Mouse (Mus musculus) liver, embryonic 11.5 days (tissue): ENCODE data around the gene Fbrs. TPM values are rescaled to one million over a fixed set of nuclear protein-coding genes. Genes with fewer than 3 reads are reported as not detected.

ENCODE experiments used
- ATAC-seq: fragments of 200-750 bp; cut with Nextera tagmentation; replicated peaks from 2 replicates; pipeline ENCODE4 v1.8.0; 2017; ENCODE audit warnings: moderate number of reproducible peaks, mild to moderate bottlenecking, moderate TSS enrichment, moderate library complexity; ENCODE audit not compliant: low FRiP score
- DNase-seq: peaks from one replicate; pipeline ENCODE4 v3.0.0-alpha.2; 2017; ENCODE audit warnings: low spot score
- H3K27ac ChIP-seq: fragments of 300-500 bp; sonication (generic); 2 replicates; pipeline ENCODE4 v1.5.1; 2014; ENCODE audit warnings: mild to moderate bottlenecking, low read depth, low read length, control low read depth
- H3K27me3 ChIP-seq: fragments of 300-500 bp; sonication (generic); replicated peaks from 2 replicates; pipeline ENCODE4 v1.6.1; 2014; ENCODE audit warnings: low read length, mixed read lengths; ENCODE audit not compliant: control insufficient read depth, insufficient read depth
- H3K36me3 ChIP-seq: fragments of 300-500 bp; sonication (generic); 2 replicates; pipeline ENCODE4 v1.6.1; 2014; ENCODE audit warnings: mild to moderate bottlenecking, low read length, moderate library complexity, mixed read lengths; ENCODE audit not compliant: control insufficient read depth, insufficient read depth
- H3K4me1 ChIP-seq: fragments of 300-500 bp; sonication (generic); replicated peaks from 2 replicates; pipeline ENCODE4 v1.6.1; 2014; ENCODE audit warnings: low read length, mixed read lengths; ENCODE audit not compliant: control insufficient read depth, insufficient read depth
- H3K4me2 ChIP-seq: fragments of 300-500 bp; sonication (generic); 2 replicates; pipeline ENCODE4 v1.6.1; 2014; ENCODE audit warnings: mild to moderate bottlenecking, control low read depth, moderate library complexity
- H3K4me3 ChIP-seq: fragments of 300-500 bp; sonication (generic); 2 replicates; pipeline ENCODE4 v1.5.1; 2014; ENCODE audit warnings: low read depth, low read length, control low read depth
- H3K9ac ChIP-seq: fragments of 300-500 bp; sonication (generic); 2 replicates; pipeline ENCODE4 v1.6.1; 2014; ENCODE audit warnings: low read depth, low read length, control low read depth
- H3K9me3 ChIP-seq: fragments of 300-500 bp; sonication (generic); 2 replicates; pipeline ENCODE4 v1.6.1; 2016; ENCODE audit warnings: low read length, inconsistent platforms, mixed read lengths; ENCODE audit not compliant: control insufficient read depth
- WGBS: fragments of 180-500 bp; shearing (Covaris S2); extraction: QIAGEN DNeasy Blood & Tissue Kit; methylation state at CpG from one replicate; pipeline ENCODE4 v1.1.7; 2014; 5-methylcytosine and 5-hydroxymethylcytosine counted together
- polyA plus RNA-seq: library from polyadenylated mRNA; unstranded; fragments of >200 nt; fragmentation: Nextera tagmentation; extraction: Ambion mirVana; gene quantifications from 2 replicates; pipeline ENCODE4 v1.2.1, GENCODE M21; 2014

Fbrs gene
- 8.9 and 12.4 TPM in 2 replicates for polyA plus RNA-seq

DNA sequence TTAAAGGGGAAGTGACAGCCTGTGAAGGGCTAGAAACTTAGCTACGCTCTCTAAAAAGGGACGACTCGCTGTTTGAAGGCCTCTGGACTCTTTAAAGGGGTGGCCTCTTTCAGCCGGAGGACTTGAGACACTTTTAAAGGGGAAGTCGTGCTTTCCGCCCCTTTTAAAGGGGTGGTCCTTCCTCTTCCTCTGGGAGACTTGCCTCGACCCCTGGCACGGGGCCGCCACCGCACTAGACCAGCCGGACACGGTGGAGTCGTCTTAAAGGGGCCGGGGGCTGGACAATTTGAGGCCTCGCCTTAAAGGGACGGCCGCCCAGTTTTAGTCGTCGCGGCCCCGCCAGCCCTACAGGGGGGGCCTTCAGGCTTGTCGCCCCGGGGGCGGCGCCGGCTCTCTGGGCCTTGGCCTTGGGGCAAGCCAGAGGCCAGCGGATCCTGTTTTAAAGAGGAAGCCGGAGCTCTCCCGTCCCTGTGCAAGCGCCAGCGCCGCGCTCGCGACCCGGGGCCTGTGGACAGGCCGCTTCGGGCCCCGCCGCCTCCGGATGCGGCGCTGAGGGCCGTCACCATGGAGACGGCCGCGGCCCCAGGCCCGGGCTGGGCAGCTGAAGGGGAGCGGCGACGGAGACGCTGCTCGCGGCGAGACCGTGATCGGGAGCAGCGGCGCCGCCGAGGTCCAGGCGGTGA lies at the start of gene Fbrs:
Gene Fbrs (plus strand): TSS at position 565 of the 683 bp plus-strand sequence.
- peaks cover 24% of the 10 kb centered on the region for H3K4me1 ChIP-seq
- WGBS = under 1% methylated on average over 56 of the region's 62 CpGs
- ATAC-seq (peak; percentile 60), DNase-seq (peak; percentile 88)
- peak within 1 kb of the TSS; percentile 93 for H3K27ac ChIP-seq
- peaks cover 41% of the 10 kb centered on the region for H3K36me3 ChIP-seq
- H3K4me3 ChIP-seq = peak within 1 kb of the TSS; percentile 95
- H3K27me3 ChIP-seq = no peaks in the 10 kb centered on the region
- no peaks in the 10 kb centered on the region for H3K9me3 ChIP-seq
- H3K4me2 ChIP-seq = peak within 1 kb of the TSS; percentile 96
- H3K9ac ChIP-seq = peak within 1 kb of the TSS; percentile 93

- Histone ChIP-seq H3K4me3 (no peak overlapping the region), H3K4me2 (no peak overlapping the region), H3K36me3 (no peaks in the 10 kb centered on the region), H3K9ac (no peak overlapping the region), H3K27me3 (no peaks in the 10 kb centered on the region; the same call in 1 of the 2 replicates), H3K4me1 (no peaks in the 10 kb centered on the region), H3K9me3 (peaks cover 7% of the 10 kb centered on the region; the same call in 1 of the 2 replicates), H3K27ac (no peak overlapping the region)
- no peak for DNase-seq
- ATAC-seq = no peak
- 89% methylated on average over 4 of the region's 4 CpGs for WGBS
Measured at GRCm38 (mm10) chr7:127435206-127435605, 43.8 kb upstream of the Fbrs start.

DNA sequence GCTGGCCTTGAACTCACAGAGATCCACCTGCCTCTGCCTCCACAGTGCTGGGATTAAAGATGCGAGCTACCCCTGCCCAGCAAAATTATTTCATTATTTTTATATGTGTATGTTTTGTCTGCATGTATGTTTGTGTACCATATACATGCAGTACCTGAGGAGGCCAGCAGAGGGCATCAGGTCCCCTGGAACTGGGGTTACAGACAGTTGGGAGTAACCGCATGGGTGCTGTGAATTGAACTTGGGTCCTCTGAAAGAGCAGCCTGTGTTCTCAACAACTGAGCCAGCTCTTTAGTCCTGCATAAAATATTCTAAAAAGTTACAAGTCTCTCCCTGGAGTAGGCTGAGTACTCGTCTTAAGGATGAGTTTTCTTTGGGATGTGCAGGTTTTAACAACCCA lies 41.3 kb upstream of the Fbrs start:
- H3K4me3 ChIP-seq = no peak overlapping the region
- DNase-seq (no peak), ATAC-seq (no peak)
- peaks cover 7% of the 10 kb centered on the region; the same call in 1 of the 2 replicates for H3K9me3 ChIP-seq
- H3K27ac ChIP-seq = no peak overlapping the region
- H3K9ac ChIP-seq = no peak overlapping the region
- H3K4me2 ChIP-seq = no peak overlapping the region
- no peaks in the 10 kb centered on the region for H3K36me3 ChIP-seq
- no peaks in the 10 kb centered on the region for H3K4me1 ChIP-seq
- no peaks in the 10 kb centered on the region; the same call in 1 of the 2 replicates for H3K27me3 ChIP-seq
- WGBS = 84% methylated on average over 3 of the region's 3 CpGs

- Histone ChIP-seq H3K4me3 (0 out of 2 replicates have a peak overlapping the region, but pooled peaks have one; percentile 2), H3K9me3 (no peaks in the 10 kb centered on the region), H3K27ac (no peak overlapping the region), H3K4me2 (no peak overlapping the region), H3K4me1 (peaks cover 4% of the 10 kb centered on the region; the same call in 1 of the 2 replicates), H3K9ac (no peak overlapping the region), H3K27me3 (no peaks in the 10 kb centered on the region), H3K36me3 (peaks cover 23% of the 10 kb centered on the region)
- no peak for DNase-seq
- ATAC-seq = no peak
- 89% methylated on average over 20 of the region's 20 CpGs for WGBS
Measured at GRCm38 (mm10) chr7:127443976-127444375, 35.0 kb upstream of the Fbrs start.

- Histone ChIP-seq H3K4me3 (peak within 1 kb of the TSS; percentile 85), H3K27ac (peak within 1 kb of the TSS; percentile 90), H3K36me3 (peaks cover 21% of the 10 kb centered on the region), H3K9me3 (no peaks in the 10 kb centered on the region), H3K4me1 (peaks cover 11% of the 10 kb centered on the region), H3K9ac (peak within 1 kb of the TSS; percentile 94), H3K4me2 (peak within 1 kb of the TSS; percentile 78), H3K27me3 (no peaks in the 10 kb centered on the region)
- DNase-seq (peak; percentile 87), ATAC-seq (peak; percentile 90)
- WGBS = under 1% methylated on average over 54 of the region's 54 CpGs
Measured at GRCm38 (mm10) chr7:127448521-127449300, 30.3 kb upstream of the Fbrs start, which contains the start of gene Zfp689. Gene Zfp689 (minus strand): TSS chr7:127449158.

DNA sequence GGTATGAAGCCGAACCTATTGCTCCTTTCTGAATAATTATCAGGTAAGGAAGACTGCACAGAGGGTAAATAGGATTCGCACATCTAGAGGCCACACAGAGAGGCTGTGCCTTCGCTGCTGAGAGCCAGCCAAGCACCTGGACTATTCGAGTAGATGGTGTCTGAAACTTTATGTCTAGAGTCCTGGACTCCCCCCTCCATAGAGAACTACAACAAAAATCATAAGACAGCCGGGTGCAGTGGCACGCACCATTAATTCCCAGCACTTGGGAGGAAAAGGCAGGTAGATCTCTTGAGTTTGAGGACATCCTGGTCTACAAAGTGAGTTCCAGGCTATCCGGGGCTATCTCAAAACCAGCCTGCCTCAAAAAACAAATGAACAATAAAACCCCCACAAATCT lies 29.0 kb upstream of the Fbrs start:
- H3K36me3 ChIP-seq = peaks cover 15% of the 10 kb centered on the region
- WGBS = 81% methylated on average over 7 of the region's 7 CpGs
- H3K4me3 ChIP-seq = peak overlapping the region; percentile 85
- no peak for DNase-seq
- H3K9me3 ChIP-seq = no peaks in the 10 kb centered on the region
- ATAC-seq = no peak
- H3K9ac ChIP-seq = peak overlapping the region; percentile 94
- no peak overlapping the region for H3K27ac ChIP-seq
- peak overlapping the region; percentile 78 for H3K4me2 ChIP-seq
- no peaks in the 10 kb centered on the region for H3K27me3 ChIP-seq
- peaks cover 11% of the 10 kb centered on the region for H3K4me1 ChIP-seq

DNA sequence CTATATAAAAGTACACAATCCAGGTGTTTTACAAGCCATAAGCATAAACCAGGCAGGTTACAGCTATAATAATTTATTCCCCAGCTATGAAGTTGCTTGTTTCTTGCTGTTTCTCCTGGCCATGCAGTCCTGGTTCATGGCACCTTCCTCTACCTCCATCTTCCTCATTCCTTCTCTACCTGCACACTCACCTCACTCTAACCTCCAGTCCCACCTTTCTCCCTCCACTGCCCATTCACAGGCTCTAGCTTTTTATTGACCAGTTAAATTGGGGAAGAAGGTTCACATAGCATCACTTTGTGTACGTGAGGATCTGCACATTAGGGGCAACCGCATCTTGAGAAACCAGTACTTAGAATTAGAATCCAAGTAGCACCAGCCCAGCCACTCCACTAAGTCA lies 25.9 kb upstream of the Fbrs start:
- peaks cover 7% of the 10 kb centered on the region for H3K4me1 ChIP-seq
- H3K9me3 ChIP-seq = 0 out of 2 replicates have a peak, but pooled peaks cover 4% of the 10 kb centered on the region
- no peak for ATAC-seq
- H3K27me3 ChIP-seq = no peaks in the 10 kb centered on the region
- H3K4me2 ChIP-seq = no peak overlapping the region
- H3K27ac ChIP-seq = no peak overlapping the region
- H3K4me3 ChIP-seq = no peak overlapping the region
- 91% methylated on average over 2 of the region's 2 CpGs for WGBS
- H3K36me3 ChIP-seq = peaks cover 27% of the 10 kb centered on the region
- no peak overlapping the region for H3K9ac ChIP-seq
- DNase-seq = no peak

DNA sequence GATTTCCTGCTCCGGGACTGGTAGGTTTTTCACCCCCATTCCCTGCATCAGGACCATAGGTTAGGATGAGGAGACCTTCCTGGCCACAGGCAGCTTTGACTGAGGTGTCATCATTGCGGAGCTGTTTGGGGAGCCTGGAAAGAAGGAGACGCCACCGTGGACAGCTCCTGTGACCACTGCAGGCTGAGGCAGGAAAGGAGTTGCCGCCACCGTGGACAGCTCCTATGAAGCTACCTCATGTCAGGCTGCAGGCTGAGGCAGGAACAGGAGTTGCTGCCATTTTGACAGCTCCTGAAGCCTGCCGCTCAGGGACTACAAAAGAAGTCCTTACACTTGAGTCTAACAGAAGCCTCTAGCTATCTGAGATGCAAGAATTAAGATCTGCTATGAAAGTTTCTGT lies 24.1 kb upstream of the Fbrs start:
- Histone ChIP-seq H3K27me3 (no peaks in the 10 kb centered on the region), H3K4me2 (no peak overlapping the region), H3K27ac (no peak overlapping the region), H3K4me3 (no peak overlapping the region), H3K9me3 (0 out of 2 replicates have a peak, but pooled peaks cover 4% of the 10 kb centered on the region), H3K9ac (no peak overlapping the region), H3K4me1 (peaks cover 5% of the 10 kb centered on the region), H3K36me3 (peaks cover 34% of the 10 kb centered on the region)
- ATAC-seq (no peak), DNase-seq (no peak)
- 84% methylated on average over 7 of the region's 7 CpGs for WGBS
